Mouse (Mus musculus): ENCODE measurements around the gene Pde10a. TPM values are rescaled to one million over a fixed set of nuclear protein-coding genes. Genes with fewer than 3 reads are reported as not detected.
"Not testable (repeated sequence)": the region's sequence is repeated elsewhere in the genome, so short reads cannot be mapped to it uniquely, and the experiment has no call there.

The Pde10a gene
- total RNA-seq, 2 experiments from 2014 or later: not detected

DNA sequence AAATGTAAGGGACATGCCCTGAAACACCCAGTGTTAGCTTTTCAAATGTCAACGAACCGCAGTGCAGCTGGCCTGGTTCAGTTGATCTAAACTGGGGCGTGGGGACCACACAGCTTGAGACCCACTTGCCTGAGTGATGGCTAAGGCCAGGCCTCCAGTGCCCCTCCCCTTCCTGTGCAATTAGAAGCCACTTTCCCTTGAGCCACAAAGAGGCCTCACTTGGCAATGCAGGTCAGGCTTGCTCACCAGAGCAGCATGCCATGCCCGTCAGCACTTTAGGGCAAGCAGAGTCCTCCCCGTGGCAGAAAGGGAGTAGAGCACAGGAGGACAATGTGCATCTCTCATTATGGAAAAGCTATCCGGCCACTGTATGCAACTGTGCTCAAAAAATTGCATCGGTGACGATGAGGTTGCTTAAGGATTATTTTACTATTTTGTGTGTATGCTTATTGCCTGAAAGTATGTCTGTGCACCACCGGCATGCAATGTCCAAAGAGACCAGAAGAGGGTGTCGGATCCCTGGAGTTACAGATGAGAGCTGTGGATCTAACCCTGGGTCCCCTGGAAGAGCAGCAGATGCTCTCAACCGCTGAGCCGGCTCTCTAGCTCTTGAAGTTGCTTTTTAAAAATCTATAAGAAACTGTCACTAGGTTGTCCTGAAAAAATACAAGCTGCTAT is 114.7 kb downstream of the Pde10a start:
- ATAC-seq (replicated peaks; ENCODE audit: low FRiP score, poor library complexity, severe bottlenecking): no peak

DNA sequence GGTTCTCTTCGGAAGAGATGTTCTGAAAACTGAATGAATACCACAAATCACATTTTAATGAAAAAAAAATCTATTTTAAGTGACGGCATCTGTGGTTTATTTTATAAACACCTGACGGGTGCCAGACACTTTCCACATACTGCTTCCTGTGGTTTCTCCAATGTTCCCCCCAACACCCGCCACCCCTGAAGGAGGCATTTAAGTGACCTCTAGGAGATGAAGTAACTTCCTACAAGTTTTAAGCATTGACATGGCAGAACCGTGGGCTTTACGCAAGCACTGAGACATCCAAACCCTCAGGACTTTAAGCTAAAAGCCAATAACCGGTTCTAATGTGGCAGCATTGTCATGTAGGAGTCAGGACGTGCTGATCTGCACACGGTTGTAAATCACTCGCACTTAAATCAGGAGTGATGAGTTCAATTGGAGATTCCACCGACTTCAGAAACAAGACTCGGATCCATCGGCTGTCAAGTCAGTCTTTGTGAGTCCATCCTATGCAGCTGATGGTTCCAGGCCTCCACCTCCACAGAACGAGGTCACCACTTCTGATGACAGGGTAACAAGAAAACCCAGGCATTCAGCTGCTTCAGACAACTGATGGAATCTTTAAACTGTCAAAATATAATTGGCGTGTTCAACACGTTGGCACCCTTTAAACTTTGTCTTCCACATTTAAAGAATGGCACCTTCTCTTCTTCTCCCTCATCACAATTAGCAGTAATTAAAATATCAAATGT is 115.7 kb downstream of the Pde10a start:
- ATAC-seq (replicated peaks; ENCODE audit: low FRiP score, poor library complexity, severe bottlenecking): no peak

DNA sequence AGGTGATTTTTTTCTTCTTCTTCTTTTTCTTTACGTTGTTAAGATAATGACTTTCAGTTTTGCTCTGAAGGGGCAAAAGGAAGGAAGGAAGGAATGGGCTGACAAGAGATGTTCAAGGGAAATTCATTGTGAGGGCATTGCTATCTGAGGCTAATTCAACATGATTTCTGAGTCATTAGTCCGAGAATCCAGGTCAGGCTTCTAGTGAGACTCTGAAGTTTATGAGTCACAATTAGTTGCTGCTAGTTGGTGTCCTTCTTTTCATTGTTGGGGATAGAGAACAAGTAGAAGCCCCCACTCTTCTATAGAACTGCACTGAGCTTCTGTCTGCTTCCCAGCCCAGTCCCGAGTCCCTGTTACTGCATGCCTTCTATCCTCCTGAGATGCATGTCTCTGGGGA is 116.3 kb downstream of the Pde10a start:
- ATAC-seq (replicated peaks; ENCODE audit: low FRiP score, poor library complexity, severe bottlenecking): no peak

DNA sequence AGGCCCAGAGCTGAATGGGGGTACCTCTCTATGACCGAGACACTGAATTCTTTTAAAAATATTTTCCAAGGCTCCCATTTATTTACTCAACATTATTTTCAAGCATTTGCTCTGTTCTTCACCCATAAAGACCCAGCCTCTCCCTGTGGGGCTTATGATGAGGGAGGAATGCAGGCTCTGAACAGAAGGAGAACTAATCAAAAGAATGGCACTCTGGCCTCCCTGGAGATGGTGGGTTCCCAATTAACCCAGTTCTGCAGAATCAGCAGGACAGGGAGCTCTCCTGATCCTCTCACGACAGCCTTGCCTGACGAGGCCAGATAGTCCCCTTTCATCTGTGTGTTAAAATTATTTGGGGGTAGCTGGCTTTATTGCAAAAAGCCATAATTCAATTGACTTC is 117.2 kb downstream of the Pde10a start:
- ATAC-seq (replicated peaks; ENCODE audit: low FRiP score, poor library complexity, severe bottlenecking): no peak

DNA sequence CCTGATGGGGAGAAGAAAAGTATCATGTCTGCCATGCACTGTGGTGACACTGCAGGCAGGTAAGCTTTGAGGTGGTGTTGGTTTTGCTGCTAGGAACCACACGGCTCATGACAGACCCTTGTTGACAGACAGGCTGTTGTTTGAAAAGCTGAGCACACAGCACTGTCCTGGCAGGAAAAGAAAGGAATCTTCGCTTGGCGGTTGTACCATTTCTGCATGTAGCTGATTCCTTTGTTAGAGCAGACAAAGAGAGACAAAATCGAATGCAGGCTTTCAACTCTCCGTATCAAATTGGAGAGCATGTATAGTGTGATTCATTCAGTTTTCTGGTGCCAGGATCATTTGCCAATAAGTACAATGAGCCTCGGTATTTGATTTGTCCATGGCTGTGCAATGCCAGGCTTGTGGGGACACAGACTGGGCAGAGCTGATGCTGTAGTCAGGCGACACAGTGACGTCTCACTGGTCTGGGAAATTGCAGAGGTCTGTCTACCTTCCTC is 122.2 kb downstream of the Pde10a start:
- ATAC-seq (replicated peaks; ENCODE audit: low FRiP score, poor library complexity, severe bottlenecking): no peak

DNA sequence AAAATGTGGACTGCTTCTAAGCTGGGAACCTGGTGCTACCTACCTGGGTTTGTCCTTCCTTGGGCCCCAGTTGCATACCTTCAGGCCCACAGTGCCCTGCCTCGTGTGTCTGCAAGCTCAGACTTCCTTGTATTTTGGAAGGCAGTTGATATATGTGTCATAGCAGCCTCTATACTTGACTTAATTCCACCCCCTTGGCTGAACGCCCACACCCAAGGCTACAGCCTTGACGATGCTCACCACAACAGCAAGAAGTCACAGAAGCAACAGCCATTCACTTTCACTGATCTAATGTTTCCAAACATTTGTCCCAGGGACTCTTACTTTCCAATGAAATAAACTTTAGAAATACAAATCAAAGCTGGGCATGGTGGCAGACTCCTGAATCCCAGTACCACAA is 123.1 kb downstream of the Pde10a start:
- no peak for ATAC-seq (replicated peaks; ENCODE audit: low FRiP score, poor library complexity, severe bottlenecking)

DNA sequence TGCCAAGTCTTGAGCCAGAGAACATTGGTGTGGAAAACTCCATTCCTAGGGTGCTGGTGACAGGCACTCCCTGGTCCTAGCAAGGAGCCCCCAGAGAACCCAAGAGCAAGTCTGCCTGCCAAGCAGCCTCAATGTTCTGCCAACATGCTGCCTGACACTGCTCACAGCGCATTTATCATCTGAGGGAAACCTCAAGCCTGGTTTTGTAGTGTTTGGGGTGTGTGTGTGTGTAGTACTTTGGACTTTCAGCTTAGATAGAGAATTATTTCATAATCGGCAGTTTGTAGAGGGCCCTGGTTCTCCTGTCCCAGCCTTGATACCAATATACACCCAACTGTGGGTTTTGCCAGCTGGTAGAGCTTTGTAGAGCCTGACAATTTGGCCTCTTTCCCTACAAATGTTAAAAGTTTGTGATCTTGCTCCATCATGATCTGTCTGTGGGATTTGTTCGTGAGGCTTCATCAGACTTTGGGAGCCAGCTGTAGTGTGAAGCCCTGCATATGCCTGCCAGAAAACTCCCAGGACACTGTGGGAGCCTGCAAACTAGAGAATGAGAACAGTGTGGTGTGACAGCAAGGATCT is 127.6 kb downstream of the Pde10a start:
- no peak for ATAC-seq (replicated peaks; ENCODE audit: low FRiP score, poor library complexity, severe bottlenecking)

DNA sequence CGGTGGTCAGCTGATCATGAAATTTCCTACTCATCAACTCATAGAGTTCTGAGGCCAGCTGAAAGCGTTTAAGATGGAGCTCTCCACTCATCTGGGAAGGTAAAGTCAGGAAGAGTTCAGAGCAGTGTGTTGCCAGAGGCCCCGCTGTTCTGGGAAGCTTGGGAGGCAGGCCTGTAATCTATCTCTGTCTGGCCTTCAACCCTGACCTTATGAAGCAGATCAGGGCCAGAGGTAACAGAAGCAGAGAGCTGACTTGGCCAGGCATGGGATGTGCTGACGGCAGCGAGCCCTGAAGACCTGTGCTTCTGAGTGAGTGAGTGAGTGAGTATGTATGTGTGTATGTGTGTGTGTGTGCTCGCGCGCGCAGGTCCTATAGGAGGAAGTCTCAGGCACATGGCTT is 132.5 kb downstream of the Pde10a start:
- no peak for ATAC-seq (replicated peaks; ENCODE audit: low FRiP score, poor library complexity, severe bottlenecking)

DNA sequence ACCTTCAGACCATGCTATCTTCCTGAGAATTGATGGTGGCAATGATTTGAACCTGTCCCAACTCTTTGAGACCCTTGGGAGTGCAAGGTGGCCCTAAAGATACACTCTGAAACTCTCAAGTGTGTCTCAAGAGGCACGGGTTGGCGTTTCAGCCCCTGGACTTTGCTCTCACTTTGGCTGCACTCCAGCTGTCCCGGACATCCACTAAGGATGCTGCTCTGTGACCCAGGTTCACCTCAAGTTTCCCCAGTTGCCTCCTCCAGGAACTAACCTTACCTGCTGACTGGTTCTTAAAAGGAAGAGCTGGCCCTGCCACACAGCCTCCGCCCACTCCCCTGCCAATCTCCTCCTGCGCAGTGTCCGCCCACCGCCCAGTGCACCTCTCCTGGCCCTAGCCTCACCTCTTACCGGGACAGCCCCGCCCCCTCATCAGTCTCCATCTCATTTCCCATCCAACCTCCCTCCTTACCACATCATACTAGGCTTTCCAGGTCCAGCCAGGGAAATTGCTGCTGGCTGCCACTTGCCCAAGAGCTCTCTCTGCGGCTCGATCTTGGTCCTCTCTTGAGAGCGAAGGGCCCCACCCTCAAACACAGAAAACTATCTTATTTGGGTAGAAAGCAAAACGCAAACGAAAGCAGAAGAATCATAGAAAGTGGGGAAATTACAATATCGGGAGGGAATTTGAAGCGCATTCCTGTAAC is 133.7 kb downstream of the Pde10a start:
- ATAC-seq (replicated peaks; ENCODE audit: low FRiP score, poor library complexity, severe bottlenecking): no peak

DNA sequence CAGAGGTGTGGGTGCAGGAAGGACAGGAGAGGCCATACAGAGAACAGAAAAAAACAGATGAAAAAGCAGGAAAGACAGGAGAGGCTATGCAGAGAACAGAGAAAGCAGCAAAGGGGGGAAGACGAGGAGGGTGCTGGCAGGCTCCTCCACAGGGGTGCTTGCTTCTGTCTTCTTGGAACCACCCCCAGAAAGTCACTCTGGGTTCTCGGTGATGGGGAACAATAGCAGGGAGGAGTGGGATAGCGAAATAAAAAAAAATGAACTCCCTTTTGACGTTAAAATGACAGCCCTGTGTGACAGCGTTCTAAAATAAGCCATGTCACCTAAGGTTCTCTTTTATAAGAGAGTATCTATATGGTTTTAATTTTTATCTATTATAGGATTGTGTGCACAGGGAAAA is 141.7 kb downstream of the Pde10a start:
- no peak for ATAC-seq (replicated peaks; ENCODE audit: low FRiP score, poor library complexity, severe bottlenecking)

DNA sequence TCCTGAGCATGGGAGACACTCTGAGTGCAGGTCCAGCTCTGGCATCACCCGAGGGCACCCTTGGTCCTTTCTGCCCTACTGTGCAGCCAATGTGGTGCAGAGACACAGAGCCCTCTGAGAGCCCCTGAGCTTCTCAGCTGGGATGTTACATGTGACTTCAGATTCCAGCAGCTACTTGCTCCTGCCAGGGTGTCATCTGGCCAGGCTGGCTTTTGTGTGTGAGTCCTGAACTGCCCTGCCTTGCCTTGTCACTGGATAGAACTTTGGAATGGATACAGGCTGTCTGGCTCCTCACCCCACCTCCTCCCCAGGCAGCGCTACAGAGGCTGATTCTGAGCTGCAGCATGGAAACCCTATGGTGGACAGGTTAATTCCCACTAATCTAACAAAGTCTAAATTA is 149.5 kb downstream of the Pde10a start:
- no peak for ATAC-seq (replicated peaks; ENCODE audit: low FRiP score, poor library complexity, severe bottlenecking)

DNA sequence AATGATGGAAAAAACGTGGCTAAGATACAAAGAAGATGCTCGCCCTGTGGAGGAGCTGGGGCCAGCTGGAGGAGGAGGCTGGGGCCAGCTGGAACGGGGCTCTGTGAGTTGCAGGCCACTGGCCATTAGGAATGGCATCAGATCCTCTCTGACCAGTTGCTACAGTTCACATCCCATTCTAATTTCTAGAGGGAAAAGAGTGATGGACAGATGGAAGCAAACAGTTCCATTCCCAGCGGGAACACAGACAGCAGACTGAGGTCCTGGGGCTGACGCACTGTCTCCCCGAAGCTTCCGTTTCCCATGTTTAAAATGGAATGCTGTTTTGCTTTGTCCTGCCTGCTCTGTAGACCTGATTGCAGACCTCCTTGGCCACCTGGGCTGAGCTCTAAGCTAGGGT is 161.2 kb downstream of the Pde10a start:
- no peak for ATAC-seq (replicated peaks; ENCODE audit: low FRiP score, poor library complexity, severe bottlenecking)

DNA sequence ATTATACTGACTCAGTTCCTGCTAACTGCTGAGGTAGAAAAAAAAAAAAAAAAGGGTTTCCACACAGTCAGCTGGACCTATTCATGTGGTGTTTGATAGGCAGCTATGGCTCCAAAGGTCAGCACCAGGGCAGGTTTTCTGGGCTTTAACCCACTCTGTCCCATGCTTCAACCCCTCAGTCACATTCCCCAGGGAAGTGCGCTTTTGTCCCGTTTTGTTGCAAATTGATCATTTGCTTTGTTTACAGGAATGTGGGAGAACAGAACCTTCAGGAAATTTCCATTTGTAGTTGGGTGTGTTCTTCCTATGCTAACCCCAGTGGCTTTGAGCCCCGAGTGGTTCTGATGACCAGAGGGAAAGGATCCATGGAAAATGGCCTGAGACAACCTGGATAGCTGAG is 162.9 kb downstream of the Pde10a start:
- no peak for ATAC-seq (replicated peaks; ENCODE audit: low FRiP score, poor library complexity, severe bottlenecking)

DNA sequence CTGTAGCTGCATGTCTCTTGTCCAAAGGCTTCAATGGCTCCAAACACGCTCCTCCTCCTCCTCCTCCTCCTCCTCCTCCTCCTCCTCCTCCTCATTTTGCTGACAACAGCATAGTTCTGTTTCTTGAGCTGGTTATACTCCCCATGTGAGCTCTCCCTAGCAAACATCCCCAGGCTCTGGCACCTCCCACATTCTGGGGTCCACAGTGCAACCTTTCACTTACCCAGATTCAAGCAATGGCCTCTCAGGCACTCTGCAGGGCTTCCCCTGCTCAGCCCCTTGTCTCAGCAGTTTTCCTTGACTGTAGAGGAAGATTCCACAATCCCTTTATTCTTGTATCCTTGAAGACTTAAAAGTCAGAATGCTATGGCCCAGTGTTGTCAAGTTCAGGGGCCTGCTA is 173.1 kb downstream of the Pde10a start:
- no peak for ATAC-seq (replicated peaks; ENCODE audit: low FRiP score, poor library complexity, severe bottlenecking)

DNA sequence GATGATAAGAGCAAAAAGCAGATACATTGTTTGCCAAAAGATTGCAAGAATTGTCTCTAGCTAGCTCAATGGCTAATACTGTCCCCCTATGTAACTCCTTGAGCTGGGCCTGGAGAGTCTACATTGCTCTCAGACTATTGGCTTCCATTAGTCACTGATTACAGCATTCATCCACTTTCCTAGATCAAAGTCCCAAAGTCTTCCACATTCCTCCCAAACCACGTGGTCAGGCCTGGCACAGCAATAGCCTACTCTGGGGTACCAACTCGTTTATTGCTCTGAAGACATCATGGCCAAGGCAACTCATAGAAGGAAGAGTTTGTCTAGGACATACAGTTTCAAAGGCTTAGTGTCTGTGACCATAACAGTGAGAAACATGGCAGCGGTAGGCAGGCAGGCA is 173.6 kb downstream of the Pde10a start:
- ATAC-seq (replicated peaks; ENCODE audit: low FRiP score, poor library complexity, severe bottlenecking): no peak

DNA sequence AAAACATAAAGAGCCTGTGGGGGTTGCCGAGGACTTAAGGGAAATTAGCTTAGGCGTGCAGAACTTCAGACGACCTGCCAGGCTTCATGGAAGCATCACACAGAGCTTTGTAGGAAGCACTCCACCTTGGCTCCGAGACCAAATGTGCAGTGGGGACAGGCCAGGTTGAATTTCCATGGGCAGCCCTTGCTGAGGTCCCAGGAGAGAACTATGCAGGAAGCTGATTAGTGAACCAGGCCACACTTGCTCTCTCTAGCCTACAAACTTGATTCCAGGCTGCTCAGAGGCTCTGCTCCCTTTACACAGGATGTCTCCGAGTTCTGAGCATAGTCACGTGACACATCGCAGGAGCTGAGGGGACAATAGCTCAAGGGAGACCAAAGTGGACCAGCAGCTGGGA is 175.9 kb downstream of the Pde10a start:
- ATAC-seq (replicated peaks; ENCODE audit: low FRiP score, poor library complexity, severe bottlenecking): no peak

DNA sequence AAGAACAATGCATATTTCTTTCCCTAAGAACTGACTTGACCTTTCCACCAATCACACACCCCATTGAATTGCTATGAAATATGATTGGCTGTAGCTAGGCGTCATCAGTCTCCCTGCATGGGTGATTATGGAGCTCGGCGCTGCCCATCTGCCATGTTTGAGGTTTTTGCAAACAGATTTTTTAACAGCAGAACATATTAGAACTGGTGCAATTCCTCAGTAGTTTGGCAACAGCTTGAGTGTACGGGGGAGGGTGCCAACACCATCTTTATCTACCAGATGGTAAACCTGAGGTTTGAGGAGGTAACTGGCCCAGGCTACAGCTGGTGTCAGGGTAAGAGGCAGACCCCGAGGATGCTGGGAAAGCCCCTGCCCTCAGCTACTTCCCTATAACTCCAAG is 177.3 kb downstream of the Pde10a start:
- ATAC-seq (replicated peaks; ENCODE audit: low FRiP score, poor library complexity, severe bottlenecking): no peak

DNA sequence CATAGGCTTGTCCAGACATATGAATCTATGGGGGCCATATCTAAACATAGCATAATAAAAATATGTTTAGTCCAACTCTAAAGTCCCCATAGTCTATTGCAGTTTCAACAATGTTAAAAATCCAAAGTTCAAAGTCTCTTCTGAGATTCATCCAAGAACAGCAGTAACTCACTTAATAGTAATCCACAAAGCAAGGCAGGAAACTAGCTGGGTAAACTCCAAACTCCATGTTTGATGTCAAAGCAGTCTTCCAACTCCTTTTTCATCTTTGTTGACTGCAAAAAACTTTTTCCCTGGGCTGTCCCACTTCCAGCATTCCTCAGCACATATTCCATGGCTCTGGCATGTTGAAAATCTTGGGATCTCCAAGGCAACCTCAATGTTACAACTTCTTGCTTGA is 182.8 kb downstream of the Pde10a start:
- no peak for ATAC-seq (replicated peaks; ENCODE audit: low FRiP score, poor library complexity, severe bottlenecking)

DNA sequence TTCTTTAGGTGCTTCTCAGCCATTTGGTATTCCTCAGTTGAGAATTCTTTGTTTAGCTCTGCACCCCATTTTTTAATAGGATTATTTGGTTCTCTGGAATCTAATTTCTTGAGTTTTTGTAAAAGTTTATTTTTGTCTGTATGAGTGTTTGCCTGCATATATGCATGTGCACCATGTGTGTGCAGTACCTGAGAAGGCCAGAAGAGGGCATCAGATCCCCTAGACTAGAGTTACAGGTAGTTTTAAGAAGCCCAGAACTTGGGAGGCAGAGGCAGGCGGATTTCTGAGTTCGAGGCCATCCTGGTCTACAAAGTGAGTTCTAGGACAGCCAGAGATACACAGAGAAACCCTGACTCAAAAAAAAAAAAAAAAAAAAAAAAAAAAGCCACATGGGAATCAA is 187.6 kb downstream of the Pde10a start:
- not testable (repeated sequence) for ATAC-seq (replicated peaks; ENCODE audit: low FRiP score, poor library complexity, severe bottlenecking)

DNA sequence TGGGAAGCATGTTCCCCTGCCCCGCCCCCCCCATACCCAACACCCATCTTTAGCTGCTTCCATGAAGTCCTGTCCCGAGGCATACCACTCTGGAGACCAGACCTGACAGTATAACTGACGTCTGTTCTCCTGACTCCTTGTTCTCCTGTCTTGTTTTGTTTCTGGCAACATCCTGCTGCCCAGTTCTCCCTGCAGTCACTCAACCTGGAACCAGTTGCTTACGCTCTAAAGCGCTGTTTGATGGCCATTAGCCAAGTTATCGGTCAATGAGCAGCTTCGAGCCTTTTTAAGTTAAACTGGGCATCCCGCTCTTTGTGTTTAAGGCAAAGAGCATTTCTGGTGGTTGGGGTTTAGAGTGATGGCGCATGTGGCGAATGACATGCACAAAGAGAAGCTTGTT is 195.8 kb downstream of the Pde10a start:
- no peak for ATAC-seq (replicated peaks; ENCODE audit: low FRiP score, poor library complexity, severe bottlenecking)

All from erythroid progenitor cell, adult 5-6 weeks (primary cell).